Mouse (Mus musculus) kidney, postnatal 14 days (tissue): ENCODE measurements around the gene Kcnq2.

Source experiments
- DNase-seq: peaks from one replicate; pipeline ENCODE4 v3.0.0; 2022; ENCODE audit warnings: mixed read lengths

The Kcnq2 gene

GRCm38 (mm10) chr2:181147546-181148317, 12.6 kb upstream of the Kcnq2 start:
- DNase-seq = peak; percentile 69

GRCm38 (mm10) chr2:181146976-181147545, 12.0 kb upstream of the Kcnq2 start:
- no peak for DNase-seq

GRCm38 (mm10) chr2:181144675-181145074, 9.6 kb upstream of the Kcnq2 start:
- DNase-seq = no peak

GRCm38 (mm10) chr2:181143509-181144276, 8.6 kb upstream of the Kcnq2 start:
- DNase-seq = no peak

- DNase-seq = no peak
Measured at GRCm38 (mm10) chr2:181142703-181143135, 7.6 kb upstream of the Kcnq2 start.

- DNase-seq = no peak
Measured at GRCm38 (mm10) chr2:181139641-181140193, 4.6 kb upstream of the Kcnq2 start.

- DNase-seq = peak; percentile 36
Measured at GRCm38 (mm10) chr2:181136934-181137333, 1.8 kb upstream of the Kcnq2 start.

- DNase-seq = no peak
Measured at GRCm38 (mm10) chr2:181135446-181135818, 332 bp upstream of the Kcnq2 start.

GRCm38 (mm10) chr2:181133837-181134590, 1.1 kb downstream of the Kcnq2 start:
- no peak for DNase-seq

- DNase-seq = no peak
Measured at GRCm38 (mm10) chr2:181130245-181130644, 4.9 kb downstream of the Kcnq2 start.

GRCm38 (mm10) chr2:181128963-181129362, 6.1 kb downstream of the Kcnq2 start:
- DNase-seq = no peak

- DNase-seq = no peak
Measured at GRCm38 (mm10) chr2:181127786-181128185, 7.3 kb downstream of the Kcnq2 start.

- DNase-seq = no peak
Measured at GRCm38 (mm10) chr2:181125726-181126455, 9.2 kb downstream of the Kcnq2 start.

- DNase-seq = no peak
Measured at GRCm38 (mm10) chr2:181122642-181123041, 12.5 kb downstream of the Kcnq2 start.

GRCm38 (mm10) chr2:181120922-181121449, 14.1 kb downstream of the Kcnq2 start:
- no peak for DNase-seq

- DNase-seq = no peak
Measured at GRCm38 (mm10) chr2:181119952-181120351, 15.1 kb downstream of the Kcnq2 start.

GRCm38 (mm10) chr2:181116436-181116835, 18.7 kb downstream of the Kcnq2 start:
- DNase-seq = no peak

- no peak for DNase-seq
Measured at GRCm38 (mm10) chr2:181115367-181115766, 19.7 kb downstream of the Kcnq2 start.

GRCm38 (mm10) chr2:181113762-181114361, 21.2 kb downstream of the Kcnq2 start:
- no peak for DNase-seq

- DNase-seq = no peak
Measured at GRCm38 (mm10) chr2:181111665-181112064, 23.4 kb downstream of the Kcnq2 start.

- DNase-seq = no peak
Measured at GRCm38 (mm10) chr2:181104111-181104510, 31.0 kb downstream of the Kcnq2 start.
